Mouse (Mus musculus) ovary, postnatal 10 days (tissue): ENCODE results near the gene Nlrp1a.

Experiments
- DNase-seq: peaks from one replicate; pipeline ENCODE4 v3.0.0; 2022; ENCODE audit warnings: low spot score

The Nlrp1a gene

GRCm38 (mm10) chr11:71144661-71145060, at the start of gene Nlrp1a:
Gene Nlrp1a, minus strand, starts transcription at chr11:71144704.
- no peak for DNase-seq

- DNase-seq: no peak
Measured at GRCm38 (mm10) chr11:71169633-71170032, 25.1 kb upstream of the Nlrp1a start.

GRCm38 (mm10) chr11:71164139-71164538, 19.6 kb upstream of the Nlrp1a start:
- DNase-seq: no peak

- no peak for DNase-seq
Measured at GRCm38 (mm10) chr11:71159439-71160136, 15.1 kb upstream of the Nlrp1a start.

GRCm38 (mm10) chr11:71155272-71155671, 10.8 kb upstream of the Nlrp1a start:
- DNase-seq: no peak

- DNase-seq: no peak
Measured at GRCm38 (mm10) chr11:71142031-71142430, 2.5 kb downstream of the Nlrp1a start.

- DNase-seq: no peak
Measured at GRCm38 (mm10) chr11:71107128-71107527, 37.4 kb downstream of the Nlrp1a start.

- DNase-seq: no peak
Measured at GRCm38 (mm10) chr11:71106261-71107021, 38.1 kb downstream of the Nlrp1a start.

GRCm38 (mm10) chr11:71103931-71104330, 40.6 kb downstream of the Nlrp1a start:
- no peak for DNase-seq

GRCm38 (mm10) chr11:71076342-71076741, 68.2 kb downstream of the Nlrp1a start:
- DNase-seq: no peak

GRCm38 (mm10) chr11:71052554-71052953, 92.0 kb downstream of the Nlrp1a start:
- DNase-seq: no peak
